Mouse (Mus musculus): Measurements from ENCODE around the gene C2cd2l. TPM values are rescaled to one million over a fixed set of nuclear protein-coding genes. Genes with fewer than 3 reads are reported as not detected.

The C2cd2l gene
- total RNA-seq, 2 experiments from 2014 or later: 12.8 to 14.2 TPM

DNA sequence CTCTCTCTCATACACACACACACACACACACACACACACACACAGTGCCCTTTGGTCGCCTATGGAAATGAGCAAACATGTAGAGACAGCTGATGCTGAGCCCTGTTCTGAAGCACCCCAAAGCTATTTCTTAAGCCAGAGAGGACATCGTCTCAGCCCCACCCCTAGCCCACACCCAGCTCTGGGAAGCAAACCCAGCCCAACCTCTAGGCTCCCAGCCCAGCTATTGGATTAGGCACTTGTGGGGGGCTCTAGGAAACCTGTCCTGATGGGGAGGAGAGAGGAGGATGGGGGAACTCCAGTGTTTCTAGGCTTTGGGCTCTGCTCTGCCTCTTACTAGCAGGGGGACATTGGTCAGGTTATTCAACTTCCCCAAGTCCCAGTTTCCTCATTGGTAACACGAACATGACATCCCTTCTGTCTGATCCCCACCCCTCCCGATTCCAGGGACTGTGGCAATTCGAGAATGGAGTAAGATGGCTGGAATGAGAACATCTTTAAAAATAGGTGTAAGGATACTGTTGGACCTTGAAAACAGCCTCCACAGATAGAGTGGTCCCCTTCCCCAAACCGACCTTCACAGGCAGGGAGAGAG, 33.7 kb downstream of the C2cd2l start:
- intact Hi-C loops (cut with DNase I): no loop called here
- DNase-seq: no peak

DNA sequence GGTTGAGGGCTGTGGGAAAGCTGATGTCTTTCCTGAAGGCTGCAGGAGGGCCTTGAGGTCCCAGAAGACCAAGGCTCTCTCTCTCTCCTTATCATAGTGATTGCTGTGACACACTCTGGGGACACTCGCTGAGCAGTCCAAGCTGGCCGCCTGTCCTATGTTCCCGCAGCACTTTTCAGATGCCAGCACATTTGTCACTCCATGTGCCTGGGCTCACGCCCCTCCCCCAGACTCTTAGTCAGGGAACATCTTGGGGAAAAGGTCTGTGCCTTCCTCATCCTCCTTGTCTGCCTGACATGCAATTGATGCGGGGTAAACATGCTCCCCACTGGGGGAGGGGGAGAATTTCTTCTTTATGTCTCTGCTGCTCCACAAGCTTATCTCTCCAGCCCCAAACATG, 36.9 kb downstream of the C2cd2l start:
- intact Hi-C loops (cut with DNase I): no loop called here
- DNase-seq: no peak

DNA sequence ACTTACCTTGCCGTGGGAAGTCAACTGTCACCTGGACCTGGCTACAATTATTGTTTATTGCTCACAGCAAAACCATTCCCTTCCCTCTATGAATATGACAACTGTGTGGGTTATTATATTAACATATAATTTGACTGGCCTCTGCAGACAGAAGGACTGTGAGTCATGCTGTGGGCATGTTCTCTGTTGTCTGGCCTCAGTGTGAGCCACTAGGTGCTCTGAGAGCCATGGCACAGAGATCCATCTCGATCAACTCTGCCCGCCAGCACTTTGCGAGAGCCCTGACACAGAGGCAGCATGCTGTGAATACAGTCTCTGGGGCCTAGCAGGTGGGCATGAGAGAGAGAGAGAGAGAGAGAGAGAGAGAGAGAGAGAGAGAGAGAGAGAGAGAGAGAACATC, 50.1 kb downstream of the C2cd2l start:
- intact Hi-C loops (cut with DNase I): no loop called here
- no peak for DNase-seq

DNA sequence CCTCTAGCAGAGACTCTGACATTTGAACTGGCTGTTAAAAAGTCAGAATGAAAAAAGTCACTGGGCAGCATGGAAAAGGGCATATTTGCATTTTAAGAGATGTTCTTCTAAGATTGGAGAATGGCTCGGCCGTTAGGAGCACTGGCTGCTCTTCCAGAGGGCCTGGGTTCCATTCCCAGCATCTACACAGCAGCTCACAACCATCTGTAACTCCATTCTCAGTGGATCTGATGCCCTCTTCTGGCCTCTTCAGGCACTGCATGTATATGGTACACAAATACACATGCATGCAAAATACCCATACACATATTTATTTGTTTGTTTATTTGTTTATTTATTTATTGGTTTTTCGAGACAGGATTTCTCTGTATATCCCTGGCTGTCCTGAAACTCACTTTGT, 51.0 kb downstream of the C2cd2l start:
- intact Hi-C loops (cut with DNase I): no loop called here
- DNase-seq: no peak

DNA sequence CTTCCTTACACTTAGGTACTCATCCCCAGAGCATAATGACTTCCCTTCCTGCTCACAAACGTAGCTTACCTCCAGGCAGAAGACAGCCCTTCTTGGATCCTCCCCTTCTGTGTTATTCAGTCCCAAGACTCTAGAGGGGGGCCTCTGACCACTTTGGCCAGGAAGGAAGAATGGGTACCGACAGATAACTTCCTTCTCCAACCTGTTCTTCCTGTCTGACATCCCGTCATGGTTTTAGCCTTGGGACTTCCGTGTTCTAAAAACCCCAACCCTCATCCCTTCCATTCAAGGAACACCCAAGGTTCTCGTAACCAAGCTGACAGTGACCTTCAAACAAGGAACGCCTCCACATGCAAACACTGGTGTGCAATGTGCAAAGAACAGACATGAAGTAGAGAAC, 51.7 kb downstream of the C2cd2l start, which contains the start of gene Nlrx1:
Gene Nlrx1, minus strand, starts transcription at position 168 of the 400 bp plus-strand sequence.
- intact Hi-C loops (cut with DNase I): no loop called here
- DNase-seq: no peak

DNA sequence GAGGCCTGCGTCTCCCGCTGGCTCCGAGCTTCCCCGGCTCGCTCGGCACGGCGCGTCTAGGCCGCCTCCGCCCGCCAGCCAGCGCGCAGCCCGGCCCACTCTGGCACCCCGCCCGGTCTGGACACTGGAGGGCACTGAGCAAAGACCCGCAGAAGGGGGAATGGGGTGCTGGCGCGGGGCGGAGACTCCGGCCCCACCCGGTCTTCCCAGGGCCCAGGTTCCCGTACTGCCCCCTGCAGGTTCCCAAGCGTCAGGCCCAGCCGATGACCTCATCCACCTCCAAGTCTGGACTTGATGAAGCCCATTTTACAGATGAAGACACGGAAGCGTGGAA, 52.1 kb downstream of the C2cd2l start:
- peak; percentile 89 for DNase-seq
- intact Hi-C loops (cut with DNase I): no loop called here

DNA sequence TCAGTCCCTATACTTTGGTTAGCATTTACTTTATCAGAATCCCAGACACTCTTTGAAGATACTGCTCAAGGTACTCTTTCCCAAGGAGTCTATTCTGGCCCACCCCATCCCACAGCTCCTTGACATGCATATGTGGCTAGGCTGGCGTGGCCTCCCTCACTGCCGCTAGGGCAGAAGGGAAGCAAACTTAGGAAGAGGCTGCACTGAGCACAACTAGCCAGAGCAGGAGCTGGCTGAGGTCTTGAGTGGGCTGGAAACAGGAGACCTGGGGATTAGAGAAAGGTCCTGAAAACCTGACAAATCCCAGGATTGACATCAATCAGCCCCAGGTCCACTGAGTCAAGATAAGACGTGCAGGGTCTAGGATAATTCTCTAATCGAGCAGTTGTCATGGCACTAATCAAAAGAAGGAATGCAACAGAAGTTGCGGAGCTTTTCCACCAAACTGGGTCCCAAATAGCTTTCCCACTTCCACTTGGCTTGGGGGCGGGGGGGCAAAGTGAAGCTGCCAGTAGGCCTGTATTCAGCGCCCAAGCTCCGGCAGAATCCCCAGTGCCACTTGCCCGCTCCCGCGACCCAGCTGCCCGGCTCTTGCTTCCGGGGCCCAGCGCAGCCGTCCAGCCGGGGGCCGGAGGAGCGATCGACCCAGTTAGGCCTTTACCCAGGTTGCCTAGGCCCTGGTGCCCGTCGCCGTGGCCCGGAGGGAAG, 52.6 kb downstream of the C2cd2l start:
- no peak for DNase-seq
- intact Hi-C loops (cut with DNase I): no loop called here

DNA sequence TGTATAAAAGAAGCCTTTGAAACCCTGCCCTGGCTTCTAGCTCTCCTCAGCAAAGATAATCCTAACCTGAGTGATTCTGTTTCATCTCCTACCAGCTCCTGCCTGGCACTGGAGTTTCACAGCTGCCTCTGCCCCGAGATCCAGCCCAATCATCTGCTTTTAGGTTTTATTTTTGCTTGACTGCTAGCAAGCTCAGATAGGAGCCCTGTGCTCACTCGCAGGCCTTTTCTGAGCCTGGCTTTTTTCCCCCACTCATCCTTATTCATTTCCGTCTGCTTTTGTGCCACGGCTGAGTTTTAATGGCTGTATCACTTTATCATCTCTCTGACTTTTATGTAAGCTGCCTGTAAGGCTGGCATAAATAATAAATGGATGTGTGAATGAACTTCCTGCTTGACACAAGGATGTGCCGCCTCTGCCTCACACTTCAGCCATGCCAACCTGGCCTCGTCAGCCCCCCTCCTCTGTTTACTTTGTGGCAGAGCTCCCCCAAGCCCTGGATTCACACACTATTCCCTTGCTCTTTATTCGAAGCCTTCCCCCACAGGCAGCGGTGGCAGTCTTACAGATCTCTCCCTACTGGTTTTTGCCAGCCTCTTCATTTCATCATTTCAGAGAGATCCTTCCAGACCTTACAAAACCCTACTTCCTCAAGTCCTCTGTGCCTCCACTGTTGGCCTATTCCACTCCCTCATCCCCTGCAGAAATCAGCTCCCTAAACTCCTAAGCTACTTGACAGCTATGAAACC, 53.4 kb downstream of the C2cd2l start:
- intact Hi-C loops (cut with DNase I): no loop called here

DNA sequence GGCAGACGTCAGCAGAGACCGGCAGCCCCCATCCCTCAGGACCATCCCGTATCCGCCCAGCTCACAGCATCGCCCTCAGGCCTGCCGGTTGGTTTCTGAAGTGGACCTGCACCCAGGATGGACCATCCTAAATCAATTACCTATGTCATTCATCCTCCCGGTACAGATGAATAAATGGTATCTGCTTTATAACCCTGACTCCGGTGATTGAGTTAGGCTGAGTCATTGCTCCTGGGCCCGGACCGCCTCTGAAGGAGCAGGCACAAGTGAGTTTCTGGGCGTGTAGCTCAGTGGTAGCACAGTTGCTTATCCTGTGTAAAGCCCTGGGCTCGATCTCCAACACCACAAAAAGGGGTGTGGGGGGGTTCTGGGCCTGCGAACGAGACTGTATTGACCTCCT, 58.7 kb downstream of the C2cd2l start:
- intact Hi-C loops (cut with DNase I): no loop called here
- no peak for DNase-seq

More for the DNA sequence above, 53.4 kb downstream of the C2cd2l start:
- DNase-seq: no peak

Small RNA genes within 50 kb of the gene (microRNA-seq; reads per million reads assigned to microRNA genes)
- 0 reads per million in 2 experiments for gene Gm44335

Other genes with a start within 250 kb of the C2cd2l start
- not detected for gene Mfrp, start 218.6 kb downstream of the C2cd2l start, total RNA-seq (2021)
- gene C1qtnf5, start 213.0 kb downstream of the C2cd2l start, total RNA-seq (2021): 1 to 10 TPM; 6.7 to 9.6 TPM
- 1 to 10 TPM in 1 of 2 experiments, under 1 TPM in 1; 0.57 to 1.3 TPM for gene Gm49380, start 206.8 kb downstream of the C2cd2l start, total RNA-seq (2021)
- gene Rnf26, start 206.8 kb downstream of the C2cd2l start, total RNA-seq (2021): 1 to 10 TPM; 2.1 to 3.6 TPM
- 10 to 100 TPM; 24.2 to 31.2 TPM for gene Mcam, start 185.8 kb downstream of the C2cd2l start, total RNA-seq (2021)
- gene Cbl, start 86.2 kb downstream of the C2cd2l start, total RNA-seq (2021): 10 to 100 TPM in 1 of 2 experiments, 1 to 10 TPM in 1; 7.8 to 10.4 TPM
- not detected for gene Ccdc153, start 79.6 kb downstream of the C2cd2l start, total RNA-seq (2021)
- gene Pdzd3, start 68.8 kb downstream of the C2cd2l start, total RNA-seq (2021): 1 to 10 TPM in 1 of 2 experiments, under 1 TPM in 1; 0.44 to 1.4 TPM
- 10 to 100 TPM; 22.4 to 22.6 TPM for gene Nlrx1, start 51.7 kb downstream of the C2cd2l start, total RNA-seq (2021)
- under 1 TPM; 0.48 to 0.74 TPM for gene Abcg4, start 31.7 kb downstream of the C2cd2l start, total RNA-seq (2021)
- gene Hinfp, start 14.6 kb downstream of the C2cd2l start, total RNA-seq (2021): 1 to 10 TPM; 4.9 to 6.0 TPM
- gene Dpagt1, start 5.7 kb upstream of the C2cd2l start, total RNA-seq (2021): 10 to 100 TPM; 11.9 to 12.7 TPM
- 10 to 100 TPM in 1 of 2 experiments, 1 to 10 TPM in 1; 10.0 to 12.9 TPM for gene H2afx, start 14.4 kb upstream of the C2cd2l start, total RNA-seq (2021)
- gene Hmbs, start 23.9 kb upstream of the C2cd2l start, total RNA-seq (2021): 10 to 100 TPM; 19.7 to 21.2 TPM
- 10 to 100 TPM; 15.4 to 16.2 TPM for gene Vps11, start 41.4 kb upstream of the C2cd2l start, total RNA-seq (2021)
- gene Hyou1, start 59.2 kb upstream of the C2cd2l start, total RNA-seq (2021): 10 to 100 TPM; 25.0 to 26.0 TPM
- gene Slc37a4, start 76.6 kb upstream of the C2cd2l start, total RNA-seq (2021): 100 to 1,000 TPM; 149 to 161 TPM
- gene Rps25, start 86.9 kb upstream of the C2cd2l start, total RNA-seq (2021): 100 to 1,000 TPM; 584 to 735 TPM
- gene Trappc4, start 87.3 kb upstream of the C2cd2l start, total RNA-seq (2021): 10 to 100 TPM; 13.2 to 16.1 TPM
- 1 to 10 TPM; 5.0 to 5.3 TPM for gene Ccdc84, start 98.3 kb upstream of the C2cd2l start, total RNA-seq (2021)
- not detected for gene Foxr1, start 120.9 kb upstream of the C2cd2l start, total RNA-seq (2021)
- gene Upk2, start 134.7 kb upstream of the C2cd2l start, total RNA-seq (2021): not detected
- gene Bcl9l, start 162.5 kb upstream of the C2cd2l start, total RNA-seq (2021): 10 to 100 TPM; 25.7 to 42.5 TPM
- gene Cxcr5, start 241.6 kb upstream of the C2cd2l start, total RNA-seq (2021): not detected